In genomic region chr10:62358827-62359226, GRCm38 (mm10) we compare ENCODE assay signal across 11 mouse cellular contexts. TPM values are rescaled to one million over a fixed set of nuclear protein-coding genes. Genes with fewer than 3 reads are reported as not detected.
DNase-seq lines count a peak whose midpoint lies in the region; TF ChIP-seq lines count a peak whose summit lies in the region.
"Had no signal": no experiment of that assay in that cellular context is flagged by ENCODE, and none has a peak within 500 bp of the region (broad histone marks: within the 10 kb centered on the region; RNA-seq: fewer than 3 reads in every experiment).

No protein-coding gene starts in this region.

- peak; percentile 44 for TF ChIP-seq CTCF in lung, adult 2 months (IDR thresholded peaks at IDR 0.05; ENCODE audit: insufficient read depth, low read length)
- 0 out of 2 replicates have a peak, but pooled peaks have one; percentile 17 for TF ChIP-seq CTCF in bone marrow macrophage, adult 2 months (IDR thresholded peaks at IDR 0.05; ENCODE audit: low read depth, low read length)

- no peak overlapping the region for H3K4me3 ChIP-seq in lung, adult 2 months (replicated peaks; ENCODE audit: extremely low read depth, low read depth, low read length)
- no peak overlapping the region for H3K4me3 ChIP-seq in bone marrow macrophage, adult 2 months (ENCODE audit: insufficient read depth, low read length)
- H3K4me3 ChIP-seq: liver, embryonic 13.5 days had no signal

- no peak for DNase-seq in lung, adult 2 months
- no peak for DNase-seq in lung, postnatal 36 days
- DNase-seq in ES-CJ7 (ENCODE audit: low read depth, low spot score) = peak; percentile 78
- peak; percentile 21 for DNase-seq in thymus, postnatal 25 days
- DNase-seq in right cerebral cortex, postnatal 10 days (ENCODE audit: low spot score in 2 of 2) = no peak
- DNase-seq in cerebellum, postnatal 14 days = no peak
- DNase-seq: adrenal gland, postnatal 36 days; cerebellum, adult 8-10 months; gastrocnemius, postnatal 14 days; liver, embryonic 13.5 days had no signal

- H3K27ac ChIP-seq in bone marrow macrophage, adult 2 months (ENCODE audit: insufficient read depth, low read depth, low read length) = no peak overlapping the region
- H3K27ac ChIP-seq: liver, embryonic 13.5 days had no signal

- TF ChIP-seq POLR2A in lung, adult 2 months (IDR thresholded peaks at IDR 0.05; ENCODE audit: borderline replicate concordance, extremely low read depth, low read depth, low read length) = no peak
- no peak for TF ChIP-seq POLR2A in bone marrow macrophage, adult 2 months (IDR thresholded peaks at IDR 0.05; ENCODE audit: borderline replicate concordance, low read depth, low read length)

- 82% methylated on average over 7 of the region's 7 CpGs for WGBS in lung, adult 2 months

- no peaks in the 10 kb centered on the region for H3K4me1 ChIP-seq in lung, adult 2 months (ENCODE audit: control insufficient read depth, insufficient read depth, low read length)
- no peaks in the 10 kb centered on the region for H3K4me1 ChIP-seq in bone marrow macrophage, adult 2 months (ENCODE audit: control insufficient read depth, insufficient read depth, low read length)
- H3K4me1 ChIP-seq: liver, embryonic 13.5 days had no signal

RNA-seq across cellular contexts. Expression of gene Hk1, which starts 20.9 kb away (rescaled TPM):
- polyA plus RNA-seq in lung, adult 2 months (2012; rRNA removed) = 34.2 and 45.5 TPM in 2 replicates
- polyA plus RNA-seq in bone marrow macrophage, adult 2 months (2012; ENCODE audit: insufficient read depth, insufficient read length, missing spikeins) = 37.9 and 45.1 TPM in 2 replicates

Comparison
In these comparisons a context has a peak if more than half of its experiments do, and no peak if none do; other contexts are left out.
1. DNase-seq: peak in ES-CJ7 (single experiment) and thymus, postnatal 25 days (single experiment); none in lung, adult 2 months (single experiment), lung, postnatal 36 days (single experiment), right cerebral cortex, postnatal 10 days (0 of 2) and cerebellum, postnatal 14 days (0 of 2).